Mouse (Mus musculus) erythroblast, embryonic 14.5 days (primary cell): ENCODE results near the gene Alox5.

Experiments used
- GATA1 ChIP-seq: IDR thresholded peaks from 2 replicates; pipeline ENCODE4 v1.6.1; 2012; ENCODE audit warnings: low read length, inconsistent platforms, mixed read lengths
- TAL1 ChIP-seq: IDR thresholded peaks from 3 replicates; pipeline ENCODE4 v1.6.1; 2012; ENCODE audit warnings: low read length, inconsistent platforms, mixed read lengths

GRCm38 (mm10) chr6:116455781-116456180 lies 5.2 kb downstream of the Alox5 start:
- TF ChIP-seq TAL1: no peak
- no peak for TF ChIP-seq GATA1
